Mouse (Mus musculus) hindbrain, embryonic 12.5 days (tissue): ENCODE data around the gene Dph6. TPM values are rescaled to one million over a fixed set of nuclear protein-coding genes. Genes with fewer than 3 reads are reported as not detected.
A peak's percentile ranks its signal among the peaks of the same experiment; 100 is the strongest.

ENCODE experiments used
- ATAC-seq: fragments of 200-750 bp; cut with Nextera tagmentation; 2 replicates; pipeline ENCODE4 v1.8.0; 2017; ENCODE audit warnings: moderate TSS enrichment; ENCODE audit not compliant: low FRiP score
- H3K27ac ChIP-seq: fragments of 300-500 bp; sonication (generic); 2 replicates; pipeline ENCODE4 v1.5.1; 2016; ENCODE audit warnings: mild to moderate bottlenecking
- H3K27me3 ChIP-seq: fragments of 300-500 bp; sonication (generic); 2 replicates; pipeline ENCODE4 v1.6.1; 2016; ENCODE audit warnings: mild to moderate bottlenecking
- H3K36me3 ChIP-seq: fragments of 300-500 bp; sonication (generic); 2 replicates; pipeline ENCODE4 v1.6.1; 2016; ENCODE audit warnings: mild to moderate bottlenecking
- H3K4me1 ChIP-seq: fragments of 300-500 bp; sonication (generic); 2 replicates; pipeline ENCODE4 v1.6.1; 2016
- H3K4me2 ChIP-seq: fragments of 300-500 bp; sonication (generic); replicated peaks from 2 replicates; pipeline ENCODE4 v1.6.1; 2016; ENCODE audit warnings: mild to moderate bottlenecking
- H3K4me3 ChIP-seq: fragments of 300-500 bp; sonication (generic); 2 replicates; pipeline ENCODE4 v1.5.1; 2016; ENCODE audit warnings: mild to moderate bottlenecking
- H3K9ac ChIP-seq: fragments of 300-500 bp; sonication (generic); 2 replicates; pipeline ENCODE4 v1.6.1; 2016; ENCODE audit warnings: mild to moderate bottlenecking, moderate library complexity
- H3K9me3 ChIP-seq: fragments of 300-500 bp; sonication (generic); replicated peaks from 2 replicates; pipeline ENCODE4 v1.6.1; 2016; ENCODE audit warnings: mild to moderate bottlenecking
- WGBS: fragments of 180-500 bp; shearing (Covaris S2); methylation state at CpG from one replicate; pipeline ENCODE4 v1.1.7; 2016; 5-methylcytosine and 5-hydroxymethylcytosine counted together
- polyA plus RNA-seq: library from polyadenylated mRNA; unstranded; fragments of >200 nt; fragmentation: Nextera tagmentation; extraction: Ambion mirVana; gene quantifications from 2 replicates; pipeline ENCODE4 v1.2.1, GENCODE M21; 2016

The Dph6 gene
- 18.5 and 20.1 TPM in 2 replicates for polyA plus RNA-seq

GRCm38 (mm10) chr2:114654365-114655239, at the start of gene Dph6:
TSS of gene Dph6 (minus strand) at chr2:114654964.
- Histone ChIP-seq H3K27me3 (no peaks in the 10 kb centered on the region), H3K4me1 (peaks cover 4% of the 10 kb centered on the region; the same call in 1 of the 2 replicates), H3K9ac (peak within 1 kb of the TSS; percentile 74), H3K27ac (peak within 1 kb of the TSS; percentile 87), H3K36me3 (no peaks in the 10 kb centered on the region), H3K4me2 (peak within 1 kb of the TSS; percentile 62), H3K9me3 (no peaks in the 10 kb centered on the region), H3K4me3 (peak within 1 kb of the TSS; percentile 59)
- peak; percentile 96 for ATAC-seq
- WGBS = under 1% methylated on average over 45 of the region's 45 CpGs

GRCm38 (mm10) chr2:114700966-114701685, 46.4 kb upstream of the Dph6 start:
- Histone ChIP-seq H3K4me3 (no peak overlapping the region), H3K36me3 (no peaks in the 10 kb centered on the region), H3K27ac (no peak overlapping the region), H3K27me3 (no peaks in the 10 kb centered on the region), H3K9me3 (no peaks in the 10 kb centered on the region), H3K4me2 (no peak overlapping the region), H3K4me1 (no peaks in the 10 kb centered on the region), H3K9ac (no peak overlapping the region)
- 72% methylated on average over 2 of the region's 2 CpGs for WGBS
- ATAC-seq = no peak

GRCm38 (mm10) chr2:114691607-114692006, 36.8 kb upstream of the Dph6 start:
- no peak overlapping the region for H3K27ac ChIP-seq
- H3K4me2 ChIP-seq = no peak overlapping the region
- no peak overlapping the region for H3K4me3 ChIP-seq
- H3K36me3 ChIP-seq = no peaks in the 10 kb centered on the region
- no peaks in the 10 kb centered on the region for H3K9me3 ChIP-seq
- ATAC-seq = no peak
- 89% methylated on average over 2 of the region's 2 CpGs for WGBS
- H3K4me1 ChIP-seq = no peaks in the 10 kb centered on the region
- H3K9ac ChIP-seq = no peak overlapping the region
- H3K27me3 ChIP-seq = no peaks in the 10 kb centered on the region

- Histone ChIP-seq H3K4me1 (no peaks in the 10 kb centered on the region), H3K9me3 (no peaks in the 10 kb centered on the region), H3K36me3 (no peaks in the 10 kb centered on the region), H3K9ac (no peak overlapping the region), H3K4me2 (no peak overlapping the region), H3K27ac (no peak overlapping the region), H3K27me3 (no peaks in the 10 kb centered on the region), H3K4me3 (no peak overlapping the region)
- 70% methylated on average over 1 of the region's 1 CpGs for WGBS
- no peak for ATAC-seq
These were observed 32.7 kb upstream of the Dph6 start for GRCm38 (mm10) chr2:114687483-114687882.

- Histone ChIP-seq H3K9me3 (no peaks in the 10 kb centered on the region), H3K27me3 (no peaks in the 10 kb centered on the region), H3K9ac (no peak overlapping the region), H3K4me1 (no peaks in the 10 kb centered on the region), H3K4me3 (no peak overlapping the region), H3K27ac (no peak overlapping the region), H3K36me3 (no peaks in the 10 kb centered on the region), H3K4me2 (no peak overlapping the region)
- WGBS = 83% methylated on average over 4 of the region's 4 CpGs
- no peak for ATAC-seq
These were observed 32.3 kb upstream of the Dph6 start for GRCm38 (mm10) chr2:114687081-114687480.

GRCm38 (mm10) chr2:114673831-114674230, 19.1 kb upstream of the Dph6 start:
- H3K4me3 ChIP-seq = no peak overlapping the region
- 78% methylated on average over 1 of the region's 1 CpGs for WGBS
- H3K36me3 ChIP-seq = no peaks in the 10 kb centered on the region
- H3K27me3 ChIP-seq = no peaks in the 10 kb centered on the region
- ATAC-seq = no peak
- H3K4me1 ChIP-seq = no peaks in the 10 kb centered on the region
- H3K4me2 ChIP-seq = no peak overlapping the region
- no peak overlapping the region for H3K9ac ChIP-seq
- H3K9me3 ChIP-seq = no peaks in the 10 kb centered on the region
- H3K27ac ChIP-seq = no peak overlapping the region

- WGBS = 90% methylated on average over 3 of the region's 3 CpGs
- no peak overlapping the region for H3K4me3 ChIP-seq
- H3K9ac ChIP-seq = no peak overlapping the region
- H3K27ac ChIP-seq = no peak overlapping the region
- no peaks in the 10 kb centered on the region for H3K27me3 ChIP-seq
- H3K4me1 ChIP-seq = no peaks in the 10 kb centered on the region
- no peak for ATAC-seq
- H3K9me3 ChIP-seq = no peaks in the 10 kb centered on the region
- H3K36me3 ChIP-seq = no peaks in the 10 kb centered on the region
- H3K4me2 ChIP-seq = no peak overlapping the region
These were observed 16.2 kb upstream of the Dph6 start for GRCm38 (mm10) chr2:114670983-114671382.

GRCm38 (mm10) chr2:114658954-114659353, 4.2 kb upstream of the Dph6 start:
- no peak for ATAC-seq
- Histone ChIP-seq H3K27me3 (no peaks in the 10 kb centered on the region), H3K36me3 (no peaks in the 10 kb centered on the region), H3K4me1 (peaks cover under 1% of the 10 kb centered on the region; the same call in 1 of the 2 replicates), H3K27ac (no peak overlapping the region), H3K4me2 (no peak overlapping the region), H3K9me3 (no peaks in the 10 kb centered on the region), H3K4me3 (no peak overlapping the region), H3K9ac (no peak overlapping the region)
- 92% methylated on average over 2 of the region's 2 CpGs for WGBS

- Histone ChIP-seq H3K27ac (no peak overlapping the region), H3K4me3 (no peak overlapping the region), H3K9ac (no peak overlapping the region), H3K4me2 (no peak overlapping the region), H3K4me1 (no peaks in the 10 kb centered on the region), H3K36me3 (no peaks in the 10 kb centered on the region), H3K27me3 (no peaks in the 10 kb centered on the region), H3K9me3 (no peaks in the 10 kb centered on the region)
- 50% methylated on average over 5 of the region's 5 CpGs for WGBS
- no peak for ATAC-seq
These were observed 8.5 kb downstream of the Dph6 start for GRCm38 (mm10) chr2:114646240-114646639.

- Histone ChIP-seq H3K4me2 (no peak overlapping the region), H3K27me3 (no peaks in the 10 kb centered on the region), H3K4me1 (no peaks in the 10 kb centered on the region), H3K27ac (no peak overlapping the region), H3K4me3 (no peak overlapping the region), H3K9me3 (no peaks in the 10 kb centered on the region), H3K36me3 (no peaks in the 10 kb centered on the region), H3K9ac (no peak overlapping the region)
- ATAC-seq = no peak
- 92% methylated on average over 2 of the region's 2 CpGs for WGBS
These were observed 10.9 kb downstream of the Dph6 start for GRCm38 (mm10) chr2:114643832-114644231.

- Histone ChIP-seq H3K4me2 (no peak overlapping the region), H3K9me3 (no peaks in the 10 kb centered on the region), H3K9ac (no peak overlapping the region), H3K36me3 (no peaks in the 10 kb centered on the region), H3K4me3 (no peak overlapping the region), H3K4me1 (0 out of 2 replicates have a peak, but pooled peaks cover 3% of the 10 kb centered on the region), H3K27ac (no peak overlapping the region; the same call in 1 of the 2 replicates), H3K27me3 (no peaks in the 10 kb centered on the region)
- ATAC-seq = no peak
- WGBS = 42% methylated on average over 4 of the region's 4 CpGs
These were observed 30.1 kb downstream of the Dph6 start for GRCm38 (mm10) chr2:114624683-114625082.

- 0 out of 2 replicates have a peak overlapping the region, but pooled peaks have one; percentile 13 for H3K4me2 ChIP-seq
- H3K36me3 ChIP-seq = no peaks in the 10 kb centered on the region
- no peaks in the 10 kb centered on the region for H3K27me3 ChIP-seq
- no peak overlapping the region for H3K4me3 ChIP-seq
- H3K4me1 ChIP-seq = 0 out of 2 replicates have a peak, but pooled peaks cover 3% of the 10 kb centered on the region
- H3K27ac ChIP-seq = peak overlapping the region; percentile 68
- no peak overlapping the region for H3K9ac ChIP-seq
- peak; percentile 77 for ATAC-seq
- WGBS = 8% methylated on average over 2 of the region's 2 CpGs
- H3K9me3 ChIP-seq = no peaks in the 10 kb centered on the region
These were observed 32.2 kb downstream of the Dph6 start for GRCm38 (mm10) chr2:114622550-114622939.
